Mouse (Mus musculus) lung, adult 18-20 months (tissue): ENCODE data around the gene Hnrnpm.
"Not testable (repeated sequence)": the region's sequence is repeated elsewhere in the genome, so short reads cannot be mapped to it uniquely, and the experiment has no call there.

Experiments
- DNase-seq, 2 experiments: peaks; one replicate each; pipeline ENCODE4 v3.0.0; 2022; ENCODE audit warnings: mixed read lengths in 2 of 2

Gene Hnrnpm

GRCm38 (mm10) chr17:33666813-33667212, 19.8 kb downstream of the Hnrnpm start:
- no peak for DNase-seq

GRCm38 (mm10) chr17:33649781-33650475, 36.7 kb downstream of the Hnrnpm start:
- DNase-seq, result no peak

GRCm38 (mm10) chr17:33645073-33645472, 41.6 kb downstream of the Hnrnpm start:
- DNase-seq, result no peak

- DNase-seq, result no peak
Observed at GRCm38 (mm10) chr17:33644068-33644467, 42.6 kb downstream of the Hnrnpm start.

- no peak for DNase-seq
Observed at GRCm38 (mm10) chr17:33639743-33640142, 46.9 kb downstream of the Hnrnpm start.

- DNase-seq, result peak in 1 of 2 experiments; percentile 21
Observed at GRCm38 (mm10) chr17:33637516-33638276, 49.0 kb downstream of the Hnrnpm start, which contains the start of gene Pram1. Gene Pram1, plus strand, starts transcription at chr17:33638056.

GRCm38 (mm10) chr17:33637038-33637437, 49.6 kb downstream of the Hnrnpm start:
- no peak for DNase-seq

- DNase-seq, result no peak
Observed at GRCm38 (mm10) chr17:33631796-33632195, 54.9 kb downstream of the Hnrnpm start.

GRCm38 (mm10) chr17:33631236-33631635, 55.4 kb downstream of the Hnrnpm start:
- DNase-seq, result no peak

GRCm38 (mm10) chr17:33630171-33630895, 56.3 kb downstream of the Hnrnpm start:
- DNase-seq, result no peak

GRCm38 (mm10) chr17:33629487-33630125, 57.1 kb downstream of the Hnrnpm start:
- no peak for DNase-seq

- peak; percentile 93 to 94 for DNase-seq
Observed at GRCm38 (mm10) chr17:33628621-33629486, 57.8 kb downstream of the Hnrnpm start, which contains the start of gene Zfp414. Gene Zfp414, plus strand, starts transcription at chr17:33629090.

GRCm38 (mm10) chr17:33627281-33627680, 59.4 kb downstream of the Hnrnpm start:
- no peak for DNase-seq

GRCm38 (mm10) chr17:33613726-33614125, 72.9 kb downstream of the Hnrnpm start:
- DNase-seq, result not testable (repeated sequence)

- no peak for DNase-seq
Observed at GRCm38 (mm10) chr17:33610548-33610947, 76.1 kb downstream of the Hnrnpm start.

GRCm38 (mm10) chr17:33607273-33607672, 79.4 kb downstream of the Hnrnpm start:
- no peak for DNase-seq

- no peak for DNase-seq
Observed at GRCm38 (mm10) chr17:33601947-33602346, 84.7 kb downstream of the Hnrnpm start.

- DNase-seq, result no peak
Observed at GRCm38 (mm10) chr17:33600831-33601230, 85.8 kb downstream of the Hnrnpm start.

- DNase-seq, result no peak
Observed at GRCm38 (mm10) chr17:33599836-33600475, 86.7 kb downstream of the Hnrnpm start.

- DNase-seq, result no peak
Observed at GRCm38 (mm10) chr17:33598506-33598905, 88.2 kb downstream of the Hnrnpm start.

GRCm38 (mm10) chr17:33597271-33597670, 89.4 kb downstream of the Hnrnpm start:
- DNase-seq, result no peak
